Mouse (Mus musculus): ENCODE data around the gene Ptprt. TPM values are rescaled to one million over a fixed set of nuclear protein-coding genes. Genes with fewer than 3 reads are reported as not detected.

Gene Ptprt
- polyA plus RNA-seq, 1 experiment from 2014 or later = 0.38 TPM

DNA sequence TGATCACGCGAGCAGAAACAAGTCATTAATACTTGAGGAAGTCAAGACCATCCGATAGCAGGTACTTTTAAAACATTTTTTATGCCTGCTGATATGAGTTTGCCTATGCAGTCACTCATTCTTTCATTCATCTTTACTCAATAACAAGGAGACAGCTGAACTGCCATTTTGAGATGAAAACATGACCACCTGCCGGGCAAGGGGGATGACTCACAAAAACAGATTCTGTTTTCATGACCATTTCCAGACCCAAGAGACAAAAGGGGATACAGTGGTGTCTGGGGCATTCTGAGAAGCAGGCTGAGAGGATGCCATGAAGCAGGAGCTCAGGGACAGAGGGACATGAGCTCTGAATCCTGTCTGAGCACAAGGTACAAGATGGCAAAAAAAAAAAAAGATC is 6.5 kb downstream of the Ptprt start:
- WGBS = 90% methylated on average over 4 of the region's 4 CpGs

DNA sequence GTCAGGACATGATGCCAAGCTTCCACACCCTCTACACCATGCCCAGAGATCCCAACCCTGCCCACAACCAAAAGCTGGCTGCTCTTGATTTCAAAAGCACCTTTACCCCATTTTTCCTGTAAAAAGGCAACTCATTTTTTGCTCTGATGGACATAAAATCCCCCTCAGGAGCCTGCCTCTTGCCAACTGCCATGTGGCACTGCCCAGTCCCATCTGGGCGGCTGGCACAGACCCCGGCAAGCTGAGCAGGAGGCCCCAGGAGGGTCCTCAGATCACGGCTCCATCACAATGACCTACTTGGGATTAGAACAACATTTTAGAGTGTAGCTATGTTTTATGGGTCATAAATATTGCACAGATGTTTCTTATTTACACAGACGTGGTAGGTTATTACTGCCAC is 22.3 kb downstream of the Ptprt start:
- WGBS = 86% methylated on average over 4 of the region's 4 CpGs
- Histone ChIP-seq H3K4me3 (no peak overlapping the region), H3K27ac (replicated peaks) (no peak overlapping the region), H3K9me3 (replicated peaks) (no peaks in the 10 kb centered on the region), H3K36me3 (no peaks in the 10 kb centered on the region), H3K27me3 (ENCODE audit: low read depth, poor library complexity, severe bottlenecking) (peaks cover 62% of the 10 kb centered on the region), H3K4me1 (peaks cover 24% of the 10 kb centered on the region)
- DNase-seq (ENCODE audit: low spot score) = no peak

More for the DNA sequence above, 6.5 kb downstream of the Ptprt start:
- Histone ChIP-seq H3K9me3 (replicated peaks) (no peaks in the 10 kb centered on the region), H3K27ac (replicated peaks) (no peak overlapping the region), H3K4me3 (no peak overlapping the region), H3K27me3 (ENCODE audit: low read depth, poor library complexity, severe bottlenecking) (peaks cover 49% of the 10 kb centered on the region), H3K4me1 (peaks cover 9% of the 10 kb centered on the region), H3K36me3 (no peaks in the 10 kb centered on the region)
- DNase-seq (ENCODE audit: low spot score) = no peak

DNA sequence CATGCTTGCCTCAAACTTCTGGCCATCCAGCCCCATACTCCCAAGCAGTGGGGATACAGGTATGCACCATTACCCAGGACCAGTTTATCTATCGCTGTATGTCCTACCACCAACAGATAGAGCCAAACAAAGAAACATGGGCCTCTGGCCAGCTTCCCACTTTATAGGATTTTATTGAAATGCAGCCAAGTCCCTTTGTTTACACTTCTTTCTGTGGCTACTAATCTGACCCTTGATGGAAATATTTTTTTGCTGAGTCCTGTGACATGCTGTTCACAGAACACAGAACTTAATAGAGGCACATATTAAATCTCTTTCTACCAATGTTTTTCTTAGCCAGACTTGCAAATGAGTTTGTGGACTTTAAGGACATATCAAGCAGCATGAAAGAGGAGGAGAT is 23.4 kb downstream of the Ptprt start:
- no peak for DNase-seq (ENCODE audit: low spot score)
- H3K36me3 ChIP-seq = no peaks in the 10 kb centered on the region
- H3K4me3 ChIP-seq = no peak overlapping the region
- H3K4me1 ChIP-seq = peaks cover 24% of the 10 kb centered on the region
- H3K27ac ChIP-seq (replicated peaks) = no peak overlapping the region
- no peaks in the 10 kb centered on the region for H3K9me3 ChIP-seq (replicated peaks)
- H3K27me3 ChIP-seq (ENCODE audit: low read depth, poor library complexity, severe bottlenecking) = peaks cover 73% of the 10 kb centered on the region
- 78% methylated on average over 1 of the region's 1 CpGs for WGBS

DNA sequence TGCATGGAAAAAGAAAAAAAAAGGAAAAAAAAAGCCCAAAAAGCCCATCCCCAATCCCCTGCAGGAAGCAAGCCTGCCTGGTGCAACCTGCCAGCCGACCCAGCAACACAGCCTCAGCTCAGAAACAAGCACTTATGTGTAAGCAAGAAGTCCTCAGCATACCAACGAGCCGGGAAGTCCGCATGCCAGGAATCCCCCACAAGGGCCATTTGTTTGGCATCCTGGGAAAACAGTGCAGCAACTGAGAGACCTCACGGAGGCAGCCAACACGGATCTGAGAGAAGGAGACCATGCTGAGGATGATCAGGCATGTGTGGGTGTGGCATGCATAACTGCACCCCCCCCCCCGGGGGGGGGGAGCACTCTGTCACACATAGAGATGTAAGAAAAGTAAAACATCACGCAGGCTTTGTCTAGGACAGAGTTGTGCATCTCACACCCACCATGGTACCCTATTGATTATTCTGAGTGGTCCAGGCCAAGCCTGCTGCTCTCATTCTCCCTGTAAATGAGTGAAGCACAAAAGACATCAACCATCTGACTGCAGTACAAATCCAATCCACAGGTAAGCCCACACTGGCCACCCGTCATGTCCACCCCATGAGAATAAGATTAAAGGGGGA is 24.4 kb downstream of the Ptprt start:
- no peak for DNase-seq (ENCODE audit: low spot score)
- H3K27ac ChIP-seq (replicated peaks) = no peak overlapping the region
- WGBS = 60% methylated on average over 9 of the region's 9 CpGs
- H3K36me3 ChIP-seq = no peaks in the 10 kb centered on the region
- no peaks in the 10 kb centered on the region for H3K9me3 ChIP-seq (replicated peaks)
- H3K4me3 ChIP-seq = no peak overlapping the region
- H3K4me1 ChIP-seq = peaks cover 22% of the 10 kb centered on the region
- H3K27me3 ChIP-seq (ENCODE audit: low read depth, poor library complexity, severe bottlenecking) = peaks cover 82% of the 10 kb centered on the region

DNA sequence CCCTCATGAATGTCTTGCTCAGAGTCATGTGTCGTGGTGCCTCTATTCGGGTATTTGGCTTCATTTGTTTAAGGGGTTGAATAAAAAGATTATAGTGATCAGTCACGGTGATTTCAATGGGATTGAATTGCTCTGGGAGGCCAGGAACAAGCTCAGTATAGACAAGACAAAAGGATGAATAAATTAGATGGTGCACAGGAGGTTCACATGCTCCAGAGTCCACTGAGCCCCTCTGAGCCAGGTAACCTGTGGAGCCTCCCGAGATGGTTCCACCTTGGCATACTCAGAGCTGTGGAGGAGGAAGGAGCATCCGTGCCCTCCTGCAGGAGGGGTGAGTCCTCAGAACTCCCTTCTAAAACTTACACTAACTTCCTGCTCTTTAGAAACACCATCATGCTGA is 26.0 kb downstream of the Ptprt start:
- peaks cover 19% of the 10 kb centered on the region for H3K4me1 ChIP-seq
- H3K9me3 ChIP-seq (replicated peaks) = no peaks in the 10 kb centered on the region
- WGBS = 49% methylated on average over 5 of the region's 5 CpGs
- DNase-seq (ENCODE audit: low spot score) = no peak
- H3K27me3 ChIP-seq (ENCODE audit: low read depth, poor library complexity, severe bottlenecking) = peaks cover 84% of the 10 kb centered on the region
- no peak overlapping the region for H3K27ac ChIP-seq (replicated peaks)
- no peak overlapping the region for H3K4me3 ChIP-seq
- no peaks in the 10 kb centered on the region for H3K36me3 ChIP-seq

DNA sequence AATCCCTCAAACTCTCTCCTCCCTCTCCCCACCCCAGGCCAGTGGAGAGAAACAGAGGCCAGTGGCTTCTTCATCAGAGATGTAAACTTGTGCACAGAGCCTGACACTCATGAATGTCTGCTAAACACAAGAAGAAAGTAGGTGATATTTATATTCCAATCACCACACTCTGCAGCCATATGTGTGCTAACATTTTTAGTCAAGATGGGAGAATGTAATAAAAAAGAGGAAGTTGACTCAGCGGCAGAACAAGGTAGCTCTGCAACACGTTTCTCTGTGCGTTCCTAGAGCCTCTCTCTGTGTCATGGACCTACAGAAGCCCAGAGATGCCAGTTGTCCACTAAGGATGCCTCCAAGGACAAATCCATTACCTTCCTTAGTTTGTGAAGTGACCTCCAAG is 34.9 kb downstream of the Ptprt start:
- 97% methylated on average over 3 of the region's 3 CpGs for WGBS
- Histone ChIP-seq H3K4me3 (no peak overlapping the region), H3K27ac (replicated peaks) (no peak overlapping the region), H3K4me1 (no peaks in the 10 kb centered on the region), H3K27me3 (ENCODE audit: low read depth, poor library complexity, severe bottlenecking) (peaks cover 7% of the 10 kb centered on the region; the same call in 1 of the 2 replicates), H3K36me3 (no peaks in the 10 kb centered on the region), H3K9me3 (replicated peaks) (no peaks in the 10 kb centered on the region)
- DNase-seq (ENCODE audit: low spot score) = no peak

DNA sequence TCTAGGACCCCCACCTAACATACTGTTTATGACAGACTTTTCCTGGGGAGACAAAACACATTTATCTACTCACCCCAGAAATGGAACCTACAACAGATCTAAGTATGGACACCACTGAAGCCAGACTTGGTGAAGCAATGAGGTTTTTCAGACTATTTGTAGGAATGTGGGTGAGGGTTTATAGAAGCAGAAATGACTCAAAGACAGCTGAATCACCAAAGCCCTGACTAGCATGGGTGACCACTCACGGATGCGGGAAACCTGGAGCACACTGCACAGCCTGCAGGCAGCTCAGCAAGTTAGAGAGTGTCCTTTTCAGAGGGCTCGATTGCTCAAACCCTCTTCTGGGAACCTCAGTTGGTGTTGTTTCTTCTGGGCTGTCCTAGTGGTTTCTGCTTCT is 36.2 kb downstream of the Ptprt start:
- 90% methylated on average over 3 of the region's 3 CpGs for WGBS
- Histone ChIP-seq H3K27me3 (ENCODE audit: low read depth, poor library complexity, severe bottlenecking) (no peaks in the 10 kb centered on the region), H3K27ac (replicated peaks) (no peak overlapping the region), H3K4me1 (no peaks in the 10 kb centered on the region), H3K36me3 (no peaks in the 10 kb centered on the region), H3K9me3 (replicated peaks) (no peaks in the 10 kb centered on the region), H3K4me3 (no peak overlapping the region)
- DNase-seq (ENCODE audit: low spot score) = no peak

DNA sequence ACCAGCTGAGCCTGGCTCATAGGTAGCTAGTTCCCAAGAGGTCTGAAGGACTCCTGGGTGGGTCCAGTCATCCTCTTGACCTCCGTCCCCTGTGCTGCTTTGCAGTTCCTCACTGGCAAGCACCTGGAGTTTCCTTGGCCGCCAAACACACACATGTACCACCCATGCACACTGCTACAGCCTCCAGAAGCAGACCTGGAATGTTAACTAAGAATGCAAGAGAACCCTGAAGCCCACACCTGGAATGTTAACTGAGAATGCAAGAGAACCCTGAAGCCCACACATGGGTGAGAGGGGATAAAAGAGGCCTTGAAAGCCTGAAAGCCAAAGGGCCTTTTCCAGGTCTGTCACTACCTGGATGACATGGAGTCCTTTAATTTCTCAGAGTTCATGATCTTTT is 46.7 kb downstream of the Ptprt start:
- Histone ChIP-seq H3K27me3 (ENCODE audit: low read depth, poor library complexity, severe bottlenecking) (no peaks in the 10 kb centered on the region), H3K4me3 (no peak overlapping the region), H3K27ac (replicated peaks) (no peak overlapping the region), H3K36me3 (no peaks in the 10 kb centered on the region), H3K9me3 (replicated peaks) (no peaks in the 10 kb centered on the region), H3K4me1 (no peaks in the 10 kb centered on the region)
- DNase-seq (ENCODE audit: low spot score) = no peak
- 81% methylated on average over 2 of the region's 2 CpGs for WGBS

DNA sequence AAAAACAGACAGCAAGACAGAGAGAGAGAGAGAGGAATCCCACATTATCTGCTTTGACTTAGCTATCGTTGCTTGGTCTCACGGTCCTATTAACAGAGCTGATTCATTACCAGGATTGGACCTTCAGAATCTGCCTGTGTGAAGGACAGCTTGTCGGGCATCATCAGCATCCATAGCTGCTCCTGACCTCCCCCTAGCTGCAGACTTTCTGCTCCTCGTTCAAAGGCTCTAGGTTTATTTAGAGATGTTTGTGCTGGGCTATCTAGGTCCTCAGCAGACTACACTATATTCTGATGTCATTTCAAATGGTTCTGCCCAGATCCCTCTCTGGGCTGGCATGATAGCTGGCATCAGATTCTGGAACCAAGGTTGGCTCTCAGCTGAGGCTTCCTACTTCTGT is 47.5 kb downstream of the Ptprt start:
- Histone ChIP-seq H3K27ac (replicated peaks) (no peak overlapping the region), H3K4me3 (no peak overlapping the region), H3K27me3 (ENCODE audit: low read depth, poor library complexity, severe bottlenecking) (no peaks in the 10 kb centered on the region), H3K4me1 (no peaks in the 10 kb centered on the region), H3K9me3 (replicated peaks) (no peaks in the 10 kb centered on the region), H3K36me3 (no peaks in the 10 kb centered on the region)
- 75% methylated on average over 4 of the region's 4 CpGs for WGBS
- no peak for DNase-seq (ENCODE audit: low spot score)

DNA sequence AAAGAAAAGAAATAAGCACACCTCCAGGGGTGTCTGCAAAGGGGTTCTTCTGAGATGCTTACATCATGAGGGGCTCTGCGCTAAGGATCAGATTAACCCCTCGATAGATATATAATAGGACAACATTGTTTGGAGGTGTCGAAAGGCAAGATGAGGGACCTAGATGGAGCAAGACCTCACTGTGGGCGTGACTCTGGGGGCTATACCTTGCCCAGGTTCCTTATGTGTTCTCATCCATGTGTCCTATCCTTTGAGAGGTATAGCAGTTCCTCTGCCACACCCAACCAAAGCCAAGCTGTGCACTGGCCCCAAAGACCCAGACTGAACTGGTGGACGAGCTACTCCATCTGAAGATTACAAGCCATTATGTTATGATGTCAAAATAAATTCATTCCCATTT is 58.2 kb downstream of the Ptprt start:
- Histone ChIP-seq H3K4me3 (no peak overlapping the region), H3K4me1 (no peaks in the 10 kb centered on the region), H3K9me3 (replicated peaks) (no peaks in the 10 kb centered on the region), H3K27ac (replicated peaks) (no peak overlapping the region), H3K27me3 (ENCODE audit: low read depth, poor library complexity, severe bottlenecking) (no peaks in the 10 kb centered on the region), H3K36me3 (no peaks in the 10 kb centered on the region)
- WGBS = 94% methylated on average over 5 of the region's 5 CpGs
- DNase-seq (ENCODE audit: low spot score) = no peak

DNA sequence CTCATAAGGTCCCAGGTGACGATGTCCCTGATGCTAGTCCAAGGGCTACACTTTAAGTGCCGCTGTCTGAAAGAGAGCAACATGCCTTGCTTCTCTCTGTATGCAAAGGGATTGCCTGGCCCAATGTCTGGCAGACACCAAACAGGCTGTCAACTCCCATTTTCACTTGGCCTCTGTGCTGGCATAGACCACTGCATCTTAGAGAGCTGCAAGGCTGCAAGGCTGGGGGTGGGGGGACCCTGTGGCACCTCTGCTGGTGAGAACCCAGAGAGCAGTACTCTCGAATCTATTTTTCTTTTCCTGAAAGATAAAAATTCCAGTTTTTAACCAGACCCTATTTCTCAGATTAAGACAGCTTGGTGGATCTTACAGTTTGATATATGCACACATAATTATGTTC is 69.6 kb downstream of the Ptprt start:
- WGBS = 87% methylated on average over 3 of the region's 3 CpGs
- Histone ChIP-seq H3K4me1 (no peaks in the 10 kb centered on the region), H3K4me3 (no peak overlapping the region), H3K27me3 (ENCODE audit: low read depth, poor library complexity, severe bottlenecking) (no peaks in the 10 kb centered on the region), H3K9me3 (replicated peaks) (no peaks in the 10 kb centered on the region), H3K27ac (replicated peaks) (no peak overlapping the region), H3K36me3 (no peaks in the 10 kb centered on the region)
- DNase-seq (ENCODE audit: low spot score) = no peak

DNA sequence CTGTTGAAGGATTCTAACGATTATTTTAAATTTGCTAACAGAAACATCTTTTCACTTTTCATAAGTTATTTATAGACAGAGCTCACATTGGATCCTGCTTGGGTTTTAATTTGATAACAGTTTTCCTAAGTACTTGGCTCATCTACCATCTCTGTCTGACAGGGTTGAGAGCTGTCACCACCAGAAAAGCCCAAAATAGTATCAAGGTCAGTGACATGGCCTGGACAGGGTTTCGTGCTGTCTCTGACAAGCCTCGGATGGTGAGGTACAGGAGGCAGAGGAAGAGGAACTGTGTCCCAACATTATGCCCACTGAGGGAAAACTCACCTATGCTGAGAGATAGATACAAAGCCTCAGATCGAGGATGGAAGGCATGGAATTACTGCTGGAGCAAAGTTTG is 79.3 kb downstream of the Ptprt start:
- no peak overlapping the region for H3K4me3 ChIP-seq
- H3K9me3 ChIP-seq (replicated peaks) = no peaks in the 10 kb centered on the region
- no peak overlapping the region for H3K27ac ChIP-seq (replicated peaks)
- H3K36me3 ChIP-seq = no peaks in the 10 kb centered on the region
- WGBS = 88% methylated on average over 4 of the region's 4 CpGs
- H3K27me3 ChIP-seq (ENCODE audit: low read depth, poor library complexity, severe bottlenecking) = no peaks in the 10 kb centered on the region
- DNase-seq (ENCODE audit: low spot score) = no peak
- no peaks in the 10 kb centered on the region for H3K4me1 ChIP-seq

DNA sequence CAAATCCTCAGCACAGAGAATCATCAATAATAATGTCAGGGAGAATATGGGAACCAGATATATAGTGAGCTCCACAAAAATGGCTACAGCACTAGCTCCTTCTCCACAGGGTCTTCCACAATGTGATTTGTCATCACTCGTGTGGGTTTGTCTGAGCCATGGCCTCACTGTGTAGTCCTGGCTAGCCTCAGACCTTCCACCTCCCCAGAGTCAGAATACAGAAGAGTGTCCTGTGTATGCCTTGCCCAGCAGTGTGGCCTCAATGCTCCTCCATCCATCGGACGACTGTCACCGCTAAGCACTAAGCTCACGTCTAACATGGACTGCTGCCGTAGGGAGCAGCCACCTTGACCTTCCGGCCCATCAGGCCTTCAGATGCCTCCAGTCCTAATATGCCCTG is 83.1 kb downstream of the Ptprt start:
- Histone ChIP-seq H3K4me1 (no peaks in the 10 kb centered on the region), H3K27ac (replicated peaks) (no peak overlapping the region), H3K27me3 (ENCODE audit: low read depth, poor library complexity, severe bottlenecking) (no peaks in the 10 kb centered on the region), H3K36me3 (no peaks in the 10 kb centered on the region), H3K4me3 (no peak overlapping the region), H3K9me3 (replicated peaks) (no peaks in the 10 kb centered on the region)
- DNase-seq (ENCODE audit: low spot score) = no peak
- WGBS = 95% methylated on average over 7 of the region's 7 CpGs

DNA sequence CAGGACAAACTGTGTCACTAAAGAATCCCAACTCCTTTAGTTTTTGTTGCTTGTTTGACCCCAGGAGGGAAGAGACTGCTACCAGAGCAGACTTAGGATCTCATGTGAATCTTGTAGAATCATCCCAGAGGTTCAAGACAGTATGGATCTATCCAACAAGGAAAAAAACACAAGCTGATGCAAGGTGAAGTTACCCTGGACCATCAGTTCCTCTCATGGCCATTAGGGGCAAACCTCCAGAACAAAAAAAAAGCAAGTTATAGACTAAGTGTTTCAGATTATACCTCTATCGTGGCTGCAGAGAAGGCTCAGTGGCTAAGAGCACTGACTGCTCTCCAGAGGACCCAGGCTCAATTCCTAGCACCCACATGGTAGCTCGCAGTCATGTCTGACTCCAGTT is 88.1 kb downstream of the Ptprt start:
- H3K4me3 ChIP-seq = no peak overlapping the region
- 82% methylated on average over 2 of the region's 2 CpGs for WGBS
- no peak for DNase-seq (ENCODE audit: low spot score)

More for the DNA sequence above, 88.1 kb downstream of the Ptprt start:
- Histone ChIP-seq H3K36me3 (no peaks in the 10 kb centered on the region), H3K27ac (replicated peaks) (no peak overlapping the region), H3K4me1 (no peaks in the 10 kb centered on the region), H3K27me3 (ENCODE audit: low read depth, poor library complexity, severe bottlenecking) (no peaks in the 10 kb centered on the region), H3K9me3 (replicated peaks) (no peaks in the 10 kb centered on the region)
